Mouse (Mus musculus): ENCODE data around the gene Vps35l.

Vps35l gene

DNA sequence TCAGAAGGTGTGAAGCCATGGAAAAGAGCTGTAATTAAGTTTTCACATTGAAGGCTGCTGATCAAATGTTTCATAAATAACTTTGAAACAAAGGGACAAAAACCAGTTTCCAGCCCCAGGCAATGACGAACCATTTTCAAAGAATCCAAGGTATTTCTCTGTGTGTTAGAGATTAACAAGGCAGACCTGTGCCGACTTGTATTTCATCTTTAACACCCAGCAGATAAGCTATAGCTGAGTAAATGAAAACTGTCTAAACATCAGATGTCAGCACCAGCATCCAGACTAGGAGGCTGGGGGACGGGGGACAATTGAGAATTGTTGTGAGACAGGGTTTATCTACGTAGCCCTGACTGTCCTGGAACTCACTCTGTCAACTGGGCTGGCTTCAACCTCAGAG lies 143.9 kb downstream of the Vps35l start:
- no peak for DNase-seq (ENCODE audit: low spot score)

- DNase-seq (ENCODE audit: low spot score), result no peak
Measured at GRCm38 (mm10) chr7:118884969-118885368, 144.9 kb downstream of the Vps35l start.

DNA sequence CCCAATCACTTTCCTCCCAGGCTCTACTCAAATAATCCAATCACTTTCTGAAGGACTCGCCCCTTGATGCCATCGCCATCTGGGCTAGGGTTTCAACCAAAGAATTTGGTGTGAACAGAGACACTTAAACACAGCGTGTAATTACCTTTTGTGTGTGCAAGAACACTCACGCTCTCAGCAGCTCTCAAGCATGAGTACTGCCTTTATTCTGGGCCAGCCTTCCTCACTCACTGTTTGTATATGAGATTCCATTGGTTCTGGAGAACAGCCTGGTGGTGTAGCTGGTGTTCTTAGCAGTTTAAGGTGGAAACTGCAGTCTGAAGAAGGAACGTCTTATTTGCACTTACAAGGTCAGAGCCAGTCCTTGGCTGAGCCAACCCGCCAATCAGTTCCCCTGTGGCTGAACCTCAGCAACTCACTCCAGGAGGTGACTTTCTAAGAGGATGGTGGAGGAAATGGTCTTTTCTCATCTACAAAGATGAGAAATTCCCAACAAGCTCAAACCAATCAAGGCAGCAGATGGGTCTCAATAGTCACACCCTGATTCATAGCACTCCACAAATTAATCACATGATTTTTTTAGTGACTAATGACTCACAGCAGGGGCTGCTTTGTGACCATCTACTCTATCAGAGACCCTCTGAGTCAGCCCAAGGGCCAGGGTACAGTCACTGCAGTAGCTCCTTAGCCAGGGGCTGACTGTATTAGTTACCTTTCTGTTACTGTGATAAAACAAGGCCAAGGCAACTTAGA lies 147.5 kb downstream of the Vps35l start:
- no peak for DNase-seq (ENCODE audit: low spot score)

DNA sequence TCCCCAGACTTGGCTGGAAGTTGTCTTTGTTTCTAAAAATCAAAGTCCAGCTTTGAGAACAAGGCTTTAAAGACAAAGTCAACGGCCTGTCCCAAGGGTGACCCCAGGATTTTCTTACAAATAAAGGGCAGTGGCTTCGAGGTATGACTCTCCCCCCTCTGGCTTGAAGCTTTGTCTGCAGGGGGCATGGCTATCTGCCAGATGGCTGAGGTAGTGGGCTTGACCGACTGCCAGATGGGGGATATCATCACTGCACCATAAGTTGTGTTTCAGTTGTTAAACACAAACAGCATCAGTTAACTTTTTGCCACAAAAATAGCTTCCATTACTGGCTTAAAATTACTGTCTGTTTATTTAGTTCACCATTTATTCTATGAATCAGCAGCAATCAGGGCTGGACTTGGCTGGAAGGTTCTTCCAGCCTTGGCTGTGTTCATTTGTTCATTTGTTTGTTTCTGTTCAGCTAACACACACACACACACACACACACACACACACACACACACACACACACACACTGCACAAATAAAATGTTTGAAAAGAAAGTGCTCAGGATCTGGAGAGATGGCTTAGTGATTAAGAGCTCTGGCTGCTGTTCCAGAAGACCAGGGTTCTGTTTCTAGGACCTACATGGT lies 149.1 kb downstream of the Vps35l start:
- peak; percentile 54 for DNase-seq (ENCODE audit: low spot score)
